Mouse (Mus musculus) liver, embryonic 13.5 days (tissue): ENCODE data around the gene Gpd1l. TPM values are rescaled to one million over a fixed set of nuclear protein-coding genes. Genes with fewer than 3 reads are reported as not detected.

ENCODE experiments used
- ATAC-seq: fragments of 200-750 bp; cut with Nextera tagmentation; 2 replicates; pipeline ENCODE4 v1.8.0; 2017; ENCODE audit warnings: low read depth, mild to moderate bottlenecking, moderate number of reproducible peaks, moderate library complexity
- DNase-seq: peaks from one replicate; pipeline ENCODE4 v3.0.0; 2022
- H3K27ac ChIP-seq: fragments of 300-500 bp; sonication (generic); 2 replicates; pipeline ENCODE4 v1.5.1; 2015; ENCODE audit warnings: moderate library complexity, mild to moderate bottlenecking, inconsistent platforms
- H3K27me3 ChIP-seq: fragments of 300-500 bp; sonication (generic); 2 replicates; pipeline ENCODE4 v1.6.1; 2015; ENCODE audit warnings: mild to moderate bottlenecking, inconsistent platforms
- H3K36me3 ChIP-seq: fragments of 300-500 bp; sonication (generic); 2 replicates; pipeline ENCODE4 v1.6.1; 2015; ENCODE audit warnings: mild to moderate bottlenecking, inconsistent platforms
- H3K4me1 ChIP-seq: fragments of 300-500 bp; sonication (generic); replicated peaks from 2 replicates; pipeline ENCODE4 v1.6.1; 2015; ENCODE audit warnings: inconsistent platforms
- H3K4me2 ChIP-seq: fragments of 300-500 bp; sonication (generic); 2 replicates; pipeline ENCODE4 v1.6.1; 2015; ENCODE audit warnings: inconsistent platforms, mild to moderate bottlenecking, moderate library complexity
- H3K4me3 ChIP-seq: fragments of 300-500 bp; sonication (generic); replicated peaks from 2 replicates; pipeline ENCODE4 v1.5.1; 2015; ENCODE audit warnings: mild to moderate bottlenecking, inconsistent platforms
- H3K9ac ChIP-seq: fragments of 300-500 bp; sonication (generic); 2 replicates; pipeline ENCODE4 v1.6.1; 2015; ENCODE audit warnings: mild to moderate bottlenecking, inconsistent platforms
- H3K9me3 ChIP-seq: fragments of 300-500 bp; sonication (generic); replicated peaks from 2 replicates; pipeline ENCODE4 v1.6.1; 2016; ENCODE audit warnings: inconsistent platforms
- WGBS: fragments of 180-500 bp; shearing (Covaris S2); methylation state at CpG from one replicate; pipeline ENCODE4 v1.1.7; 2015; ENCODE audit not compliant: insufficient replicate concordance; 5-methylcytosine and 5-hydroxymethylcytosine counted together
- polyA plus RNA-seq: library from polyadenylated mRNA; unstranded; fragments of >200 nt; fragmentation: Nextera tagmentation; extraction: Ambion mirVana; gene quantifications from 2 replicates; pipeline ENCODE4 v1.2.1, GENCODE M21; 2015

Gene Gpd1l
- polyA plus RNA-seq, 1 experiment from 2014 or later, result 7.2 TPM

DNA sequence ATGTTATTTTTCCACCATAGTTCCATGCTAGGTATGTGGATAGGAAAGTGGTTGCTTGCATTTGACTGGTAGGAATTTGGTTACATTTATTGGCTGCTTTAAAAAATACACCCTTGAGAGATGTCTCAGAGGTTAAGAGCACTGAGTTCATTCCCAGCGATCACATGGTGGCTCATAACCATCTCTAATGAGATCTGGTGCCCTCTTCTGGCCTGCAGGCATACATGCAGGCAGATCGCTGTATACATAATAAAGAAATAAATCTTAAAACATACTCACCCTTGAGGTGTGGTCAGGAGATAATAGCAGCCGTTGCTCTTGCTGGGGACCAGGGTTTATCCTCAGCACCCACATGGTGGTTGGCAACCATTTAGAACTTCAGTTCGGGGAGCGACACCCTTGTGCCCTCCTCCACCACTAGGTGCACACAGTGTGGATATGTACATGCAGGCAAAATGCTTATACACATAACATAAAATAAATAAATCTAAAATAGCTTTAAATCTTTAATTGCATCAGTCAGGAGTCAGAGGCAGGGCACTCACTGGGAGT lies 44.9 kb downstream of the Gpd1l start:
- Histone ChIP-seq H3K4me3 (no peak overlapping the region), H3K9ac (no peak overlapping the region), H3K36me3 (no peaks in the 10 kb centered on the region), H3K27ac (no peak overlapping the region), H3K27me3 (no peaks in the 10 kb centered on the region), H3K4me1 (no peaks in the 10 kb centered on the region), H3K9me3 (no peaks in the 10 kb centered on the region), H3K4me2 (no peak overlapping the region)
- 63% methylated on average over 5 of the region's 5 CpGs for WGBS
- DNase-seq (no peak), ATAC-seq (no peak)

DNA sequence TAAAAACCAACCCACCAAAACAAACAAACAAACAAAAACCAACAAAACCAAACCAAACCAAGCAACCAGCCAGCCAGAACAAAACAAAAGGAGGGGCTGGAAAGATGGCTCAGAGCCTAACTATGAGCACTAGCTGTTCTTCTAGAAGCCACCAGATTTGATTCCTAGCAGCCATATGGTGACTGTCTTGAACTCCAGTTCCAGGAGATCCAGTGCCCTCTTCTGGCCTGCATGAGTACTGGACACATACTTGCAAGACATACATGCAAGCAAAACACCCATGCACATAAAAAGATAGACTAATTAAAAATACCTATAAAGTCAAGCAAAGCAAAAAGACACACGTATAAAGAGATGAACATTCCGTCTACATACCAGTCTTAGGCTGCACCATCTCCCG lies 46.1 kb downstream of the Gpd1l start:
- no peaks in the 10 kb centered on the region for H3K9me3 ChIP-seq
- H3K9ac ChIP-seq, result no peak overlapping the region
- H3K4me3 ChIP-seq, result no peak overlapping the region
- H3K27me3 ChIP-seq, result no peaks in the 10 kb centered on the region
- H3K27ac ChIP-seq, result no peak overlapping the region
- H3K36me3 ChIP-seq, result no peaks in the 10 kb centered on the region
- ATAC-seq (no peak), DNase-seq (no peak)
- H3K4me2 ChIP-seq, result no peak overlapping the region
- no peaks in the 10 kb centered on the region for H3K4me1 ChIP-seq
- WGBS, result 84% methylated on average over 3 of the region's 3 CpGs

DNA sequence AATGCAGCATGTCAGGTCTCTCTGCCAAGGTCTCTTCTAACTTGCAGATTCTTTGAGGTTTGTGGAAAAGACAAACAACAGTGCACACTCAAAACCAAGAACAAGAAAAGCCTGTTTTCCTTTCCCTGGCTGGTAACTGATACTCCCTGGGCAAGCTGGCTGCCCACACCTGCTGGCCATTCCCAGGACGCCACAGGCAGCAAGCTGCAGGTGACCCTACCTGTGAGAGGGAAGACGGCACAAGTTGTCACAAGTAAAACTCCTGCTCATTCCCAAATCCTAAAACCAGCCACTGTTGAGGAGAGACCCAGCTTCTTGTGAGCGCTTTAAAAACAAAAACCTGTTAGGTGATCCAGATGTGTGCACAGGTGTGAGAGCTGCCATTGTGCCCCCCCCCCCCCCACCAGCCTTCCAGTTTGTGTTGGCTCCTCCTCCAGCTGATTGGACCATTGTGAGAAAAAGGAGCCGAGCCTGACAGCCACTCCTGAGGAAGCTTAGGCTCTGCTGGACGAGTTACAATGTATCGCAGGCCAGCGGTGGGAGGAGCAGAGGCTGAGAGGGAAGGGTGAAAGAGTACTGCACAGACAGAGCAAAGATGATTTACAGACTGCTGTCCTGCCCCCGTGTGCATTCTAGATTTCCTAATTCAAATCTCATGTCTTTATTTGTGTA lies 47.7 kb downstream of the Gpd1l start:
- Histone ChIP-seq H3K9me3 (no peaks in the 10 kb centered on the region), H3K36me3 (no peaks in the 10 kb centered on the region), H3K4me3 (no peak overlapping the region), H3K4me1 (no peaks in the 10 kb centered on the region), H3K27me3 (no peaks in the 10 kb centered on the region), H3K27ac (no peak overlapping the region), H3K4me2 (no peak overlapping the region), H3K9ac (no peak overlapping the region)
- WGBS, result 40% methylated on average over 8 of the region's 8 CpGs
- DNase-seq, result no peak
- ATAC-seq, result no peak

DNA sequence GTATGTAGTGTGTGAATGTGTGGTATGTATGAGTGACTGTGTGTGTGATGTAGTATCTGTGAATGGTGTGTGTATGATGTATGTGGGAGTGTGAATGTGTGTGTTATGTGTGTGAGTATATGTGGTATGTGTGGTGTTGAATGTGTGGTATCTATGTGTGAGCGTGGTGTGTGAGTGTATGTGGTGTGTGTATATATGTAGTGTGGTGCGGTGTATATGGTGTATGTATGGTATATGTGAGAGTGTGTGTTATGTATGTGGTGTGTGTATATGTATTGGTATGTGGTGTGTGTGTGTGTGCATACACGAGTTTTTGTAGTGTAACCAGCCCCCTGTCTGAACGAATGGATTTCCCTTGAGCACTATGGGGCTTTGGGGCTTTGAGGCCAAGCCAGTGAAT lies 48.2 kb downstream of the Gpd1l start:
- no peak overlapping the region for H3K9ac ChIP-seq
- no peak for ATAC-seq

DNA sequence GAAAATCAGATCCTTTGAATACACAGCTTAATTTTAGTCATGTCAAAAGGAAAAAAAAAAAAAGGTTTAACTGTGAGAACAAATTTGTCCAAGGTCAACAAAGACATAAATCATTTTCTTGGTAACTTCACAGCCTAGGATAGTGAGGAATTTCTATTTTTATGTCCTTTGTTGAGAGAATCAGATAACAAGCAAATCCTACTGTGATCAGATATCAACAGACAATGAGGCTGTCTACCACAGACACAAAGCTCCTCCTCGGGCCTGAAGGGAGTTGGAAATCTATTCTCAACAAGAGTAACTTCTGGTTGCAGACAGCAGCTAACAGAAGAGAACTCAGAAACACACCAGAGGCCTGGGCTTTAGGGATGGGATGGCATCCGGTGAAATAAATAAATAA lies 51.8 kb downstream of the Gpd1l start:
- Histone ChIP-seq H3K27me3 (no peaks in the 10 kb centered on the region), H3K4me2 (no peak overlapping the region), H3K9me3 (no peaks in the 10 kb centered on the region), H3K27ac (no peak overlapping the region), H3K36me3 (no peaks in the 10 kb centered on the region), H3K9ac (no peak overlapping the region), H3K4me3 (no peak overlapping the region), H3K4me1 (no peaks in the 10 kb centered on the region)
- ATAC-seq (no peak), DNase-seq (no peak)
- 64% methylated on average over 2 of the region's 2 CpGs for WGBS

More for the DNA sequence above, 48.2 kb downstream of the Gpd1l start:
- no peak for DNase-seq
- Histone ChIP-seq H3K4me3 (no peak overlapping the region), H3K36me3 (no peaks in the 10 kb centered on the region), H3K27ac (no peak overlapping the region), H3K9me3 (no peaks in the 10 kb centered on the region), H3K4me2 (no peak overlapping the region), H3K4me1 (no peaks in the 10 kb centered on the region), H3K27me3 (no peaks in the 10 kb centered on the region)
- WGBS, result 69% methylated on average over 4 of the region's 4 CpGs

DNA sequence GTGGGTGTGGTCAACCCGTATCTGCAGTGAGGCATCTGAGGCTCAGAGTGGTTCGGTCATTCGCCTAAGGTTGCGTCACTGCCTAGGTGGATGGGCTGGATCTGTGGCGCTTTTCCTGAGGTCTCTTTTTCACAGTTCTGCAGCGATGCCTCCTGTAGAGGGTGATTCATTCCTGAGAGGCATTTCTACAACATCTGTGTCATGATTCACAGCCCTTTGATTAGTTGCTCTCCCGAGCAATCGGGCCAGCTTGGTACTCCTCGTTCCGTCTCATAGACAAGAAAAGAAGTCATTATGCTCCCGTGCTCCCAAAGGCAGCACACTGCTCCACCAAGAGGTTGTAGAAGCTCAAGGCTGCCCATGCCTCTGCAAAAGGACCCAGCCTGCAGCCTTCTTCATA lies 78.5 kb downstream of the Gpd1l start:
- ATAC-seq (no peak), DNase-seq (no peak)
- Histone ChIP-seq H3K4me1 (peaks cover 5% of the 10 kb centered on the region), H3K4me3 (no peak overlapping the region), H3K36me3 (no peaks in the 10 kb centered on the region), H3K27ac (no peak overlapping the region), H3K27me3 (peaks cover 5% of the 10 kb centered on the region; the same call in 1 of the 2 replicates), H3K4me2 (no peak overlapping the region), H3K9ac (no peak overlapping the region), H3K9me3 (no peaks in the 10 kb centered on the region)
- WGBS, result 34% methylated on average over 11 of the region's 11 CpGs

DNA sequence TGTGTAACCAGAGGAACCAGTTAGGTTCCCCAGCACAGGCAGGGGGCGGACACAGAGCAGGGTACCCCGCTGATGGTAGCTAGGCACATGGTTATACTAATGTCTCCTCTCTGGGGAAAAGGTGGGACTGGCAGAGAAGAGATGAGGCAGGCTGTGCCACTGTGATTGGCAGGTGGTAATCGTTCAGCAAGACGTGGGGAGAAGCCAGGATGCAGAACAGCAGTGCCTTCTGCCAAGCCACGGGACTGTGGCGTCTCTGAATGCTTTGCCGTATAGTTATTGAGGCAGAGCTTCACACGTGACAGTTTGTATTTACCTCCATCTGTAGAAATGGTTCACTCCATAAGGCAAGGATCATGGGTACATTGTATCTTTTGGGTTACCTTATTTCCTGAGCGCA lies 79.1 kb downstream of the Gpd1l start:
- ATAC-seq (no peak), DNase-seq (no peak)
- H3K27me3 ChIP-seq, result peaks cover 5% of the 10 kb centered on the region; the same call in 1 of the 2 replicates
- no peak overlapping the region for H3K4me3 ChIP-seq
- H3K4me1 ChIP-seq, result peaks cover 5% of the 10 kb centered on the region
- no peak overlapping the region for H3K9ac ChIP-seq
- H3K36me3 ChIP-seq, result no peaks in the 10 kb centered on the region
- H3K27ac ChIP-seq, result no peak overlapping the region
- H3K4me2 ChIP-seq, result no peak overlapping the region
- H3K9me3 ChIP-seq, result no peaks in the 10 kb centered on the region
- 61% methylated on average over 9 of the region's 9 CpGs for WGBS

DNA sequence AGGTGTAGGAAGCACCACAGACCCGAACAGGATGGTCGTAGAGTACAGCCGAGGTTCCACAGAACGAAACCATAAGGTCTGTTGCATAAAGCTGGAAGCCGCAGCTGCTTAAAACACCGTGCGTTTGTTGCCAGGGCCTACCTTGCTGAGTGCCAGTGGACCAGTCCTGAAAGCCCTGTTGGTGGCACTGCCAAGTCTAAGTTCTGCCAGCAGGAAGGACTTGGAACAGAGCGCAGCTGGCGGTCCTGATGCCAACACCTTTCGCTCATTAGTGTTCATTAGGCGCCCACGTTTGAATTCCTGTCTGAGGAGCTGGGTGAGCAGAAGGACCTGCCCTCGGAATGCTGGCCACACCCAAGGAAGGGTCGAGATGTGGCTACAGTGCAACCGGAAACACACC lies 80.5 kb downstream of the Gpd1l start:
- WGBS, result 77% methylated on average over 15 of the region's 15 CpGs

DNA sequence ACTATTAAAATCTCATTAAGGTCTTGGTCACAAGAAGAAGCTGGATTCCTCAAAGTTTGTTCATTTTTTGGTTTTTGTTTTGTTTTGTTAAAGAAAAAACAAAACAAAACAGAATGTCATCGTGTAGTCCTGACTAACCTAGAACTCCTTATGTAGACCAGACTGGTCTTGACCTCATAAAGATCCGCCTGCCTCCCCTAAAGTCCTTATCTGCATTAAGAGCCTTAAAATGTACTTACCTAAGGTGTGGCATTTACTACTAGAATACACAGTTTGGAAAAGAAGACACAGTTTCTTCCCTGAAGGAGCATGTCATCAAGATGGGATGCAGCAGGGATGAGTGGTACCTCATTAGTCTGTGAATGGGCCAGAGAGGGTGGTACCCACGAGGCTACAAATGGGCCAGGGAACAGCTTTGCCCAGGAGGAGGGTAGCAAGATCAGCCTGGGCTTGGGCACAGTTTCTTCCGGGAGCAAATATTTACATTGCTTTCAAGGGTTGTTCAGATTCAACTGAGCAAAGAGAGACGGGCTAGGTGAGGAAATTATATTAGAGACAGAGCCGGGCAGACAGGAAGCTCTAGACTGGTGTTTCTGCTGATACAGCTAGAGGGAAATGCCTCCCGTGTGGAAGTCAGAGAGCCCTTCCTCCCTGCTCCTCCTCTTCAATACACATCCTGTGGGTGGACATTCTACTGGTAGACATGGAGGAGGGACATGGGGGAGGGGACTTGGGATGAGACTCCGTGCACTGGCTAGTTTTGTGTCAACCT lies 82.2 kb downstream of the Gpd1l start:
- WGBS, result 15% methylated on average over 8 of the region's 8 CpGs
- no peak overlapping the region for H3K4me3 ChIP-seq
- no peak overlapping the region for H3K4me2 ChIP-seq
- no peaks in the 10 kb centered on the region for H3K36me3 ChIP-seq
- peaks cover 5% of the 10 kb centered on the region; the same call in 1 of the 2 replicates for H3K27me3 ChIP-seq
- peaks cover 5% of the 10 kb centered on the region for H3K4me1 ChIP-seq
- H3K27ac ChIP-seq, result no peak overlapping the region
- H3K9me3 ChIP-seq, result no peaks in the 10 kb centered on the region
- ATAC-seq, result no peak
- no peak for DNase-seq
- no peak overlapping the region for H3K9ac ChIP-seq

More for the DNA sequence above, 80.5 kb downstream of the Gpd1l start:
- H3K9ac ChIP-seq, result no peak overlapping the region
- peaks cover 5% of the 10 kb centered on the region; the same call in 1 of the 2 replicates for H3K27me3 ChIP-seq
- ATAC-seq (no peak), DNase-seq (no peak)
- no peak overlapping the region for H3K27ac ChIP-seq
- no peak overlapping the region for H3K4me3 ChIP-seq
- peaks cover 5% of the 10 kb centered on the region for H3K4me1 ChIP-seq
- no peaks in the 10 kb centered on the region for H3K36me3 ChIP-seq
- H3K9me3 ChIP-seq, result no peaks in the 10 kb centered on the region
- H3K4me2 ChIP-seq, result no peak overlapping the region
